Mouse (Mus musculus) neural tube, embryonic 12.5 days (tissue): ENCODE measurements around the gene Coq2. TPM values are rescaled to one million over a fixed set of nuclear protein-coding genes. Genes with fewer than 3 reads are reported as not detected.
A peak's percentile ranks its signal among the peaks of the same experiment; 100 is the strongest.

Experiments used
- ATAC-seq: fragments of 200-750 bp; cut with Nextera tagmentation; 2 replicates; pipeline ENCODE4 v1.8.0; 2017; ENCODE audit warnings: low read depth, mild to moderate bottlenecking, moderate TSS enrichment, moderate library complexity; ENCODE audit not compliant: low FRiP score
- H3K27ac ChIP-seq: fragments of 300-500 bp; sonication (generic); 2 replicates; pipeline ENCODE4 v1.5.1; 2016
- H3K27me3 ChIP-seq: fragments of 300-500 bp; sonication (generic); replicated peaks from 2 replicates; pipeline ENCODE4 v1.6.1; 2016; ENCODE audit warnings: mild to moderate bottlenecking
- H3K36me3 ChIP-seq: fragments of 300-500 bp; sonication (generic); 2 replicates; pipeline ENCODE4 v1.6.1; 2016; ENCODE audit warnings: mild to moderate bottlenecking
- H3K4me1 ChIP-seq: fragments of 300-500 bp; sonication (generic); 2 replicates; pipeline ENCODE4 v1.6.1; 2016
- H3K4me2 ChIP-seq: fragments of 300-500 bp; sonication (generic); replicated peaks from 2 replicates; pipeline ENCODE4 v1.6.1; 2016; ENCODE audit warnings: mild to moderate bottlenecking
- H3K4me3 ChIP-seq: fragments of 300-500 bp; sonication (generic); 2 replicates; pipeline ENCODE4 v1.5.1; 2016
- H3K9ac ChIP-seq: fragments of 300-500 bp; sonication (generic); 2 replicates; pipeline ENCODE4 v1.6.1; 2016; ENCODE audit warnings: mild to moderate bottlenecking
- H3K9me3 ChIP-seq: fragments of 300-500 bp; sonication (generic); 2 replicates; pipeline ENCODE4 v1.6.1; 2016; ENCODE audit warnings: mild to moderate bottlenecking
- whole genome bisulfite sequencing: fragments of 180-500 bp; shearing (Covaris S2); methylation state at CpG from one replicate; pipeline ENCODE4 v1.1.7; 2016; 5-methylcytosine and 5-hydroxymethylcytosine counted together
- polyA plus RNA-seq: library from polyadenylated mRNA; unstranded; fragments of >200 nt; fragmentation: Nextera tagmentation; extraction: Ambion mirVana; gene quantifications from 2 replicates; pipeline ENCODE4 v1.2.1, GENCODE M21; 2016

The Coq2 gene
- polyA plus RNA-seq, 1 experiment from 2014 or later: 47.5 TPM

GRCm38 (mm10) chr5:100685631-100686030 is 10.7 kb upstream of the Coq2 start:
- H3K9ac ChIP-seq: no peak overlapping the region
- H3K9me3 ChIP-seq: no peaks in the 10 kb centered on the region
- H3K4me3 ChIP-seq: no peak overlapping the region
- H3K27me3 ChIP-seq: no peaks in the 10 kb centered on the region
- no peak for ATAC-seq
- H3K4me1 ChIP-seq: no peaks in the 10 kb centered on the region
- WGBS: 73% methylated on average over 4 of the region's 4 CpGs
- H3K27ac ChIP-seq: no peak overlapping the region
- no peaks in the 10 kb centered on the region for H3K36me3 ChIP-seq
- H3K4me2 ChIP-seq: no peak overlapping the region

GRCm38 (mm10) chr5:100680542-100680933 is 5.6 kb upstream of the Coq2 start:
- ATAC-seq: no peak
- 73% methylated on average over 6 of the region's 6 CpGs for WGBS
- no peak overlapping the region for H3K9ac ChIP-seq
- no peaks in the 10 kb centered on the region for H3K4me1 ChIP-seq
- no peak overlapping the region for H3K27ac ChIP-seq
- no peaks in the 10 kb centered on the region for H3K27me3 ChIP-seq
- H3K4me3 ChIP-seq: no peak overlapping the region
- H3K36me3 ChIP-seq: no peaks in the 10 kb centered on the region
- H3K9me3 ChIP-seq: no peaks in the 10 kb centered on the region
- H3K4me2 ChIP-seq: no peak overlapping the region

- Histone ChIP-seq H3K4me1 (no peaks in the 10 kb centered on the region), H3K4me3 (no peak overlapping the region), H3K4me2 (no peak overlapping the region), H3K9ac (no peak overlapping the region), H3K9me3 (no peaks in the 10 kb centered on the region), H3K36me3 (no peaks in the 10 kb centered on the region), H3K27me3 (no peaks in the 10 kb centered on the region), H3K27ac (no peak overlapping the region)
- no peak for ATAC-seq
- 58% methylated on average over 18 of the region's 18 CpGs for WGBS
These were observed 5.1 kb upstream of the Coq2 start for GRCm38 (mm10) chr5:100679911-100680541.

GRCm38 (mm10) chr5:100673745-100674486 is 1.0 kb downstream of the Coq2 start:
- Histone ChIP-seq H3K27me3 (no peaks in the 10 kb centered on the region), H3K9ac (peak overlapping the region; percentile 93), H3K9me3 (no peaks in the 10 kb centered on the region), H3K4me1 (peaks cover 8% of the 10 kb centered on the region), H3K27ac (no peak overlapping the region), H3K4me2 (peak overlapping the region; percentile 79), H3K36me3 (no peaks in the 10 kb centered on the region; the same call in none of the 2 replicates), H3K4me3 (peak overlapping the region; percentile 82)
- under 1% methylated on average over 71 of the region's 71 CpGs for WGBS
- ATAC-seq: peak; percentile 94

- no peak overlapping the region for H3K4me2 ChIP-seq
- H3K27me3 ChIP-seq: no peaks in the 10 kb centered on the region
- H3K9me3 ChIP-seq: no peaks in the 10 kb centered on the region
- no peak for ATAC-seq
- peaks cover 5% of the 10 kb centered on the region for H3K36me3 ChIP-seq
- H3K27ac ChIP-seq: no peak overlapping the region
- no peak overlapping the region for H3K4me3 ChIP-seq
- peaks cover 8% of the 10 kb centered on the region for H3K4me1 ChIP-seq
- 82% methylated on average over 4 of the region's 4 CpGs for WGBS
- no peak overlapping the region for H3K9ac ChIP-seq
These were observed 2.5 kb downstream of the Coq2 start for GRCm38 (mm10) chr5:100672403-100672802.

- H3K4me1 ChIP-seq: peaks cover 8% of the 10 kb centered on the region
- 82% methylated on average over 3 of the region's 3 CpGs for WGBS
- ATAC-seq: no peak
- H3K4me3 ChIP-seq: no peak overlapping the region
- H3K9me3 ChIP-seq: no peaks in the 10 kb centered on the region
- no peak overlapping the region for H3K27ac ChIP-seq
- H3K27me3 ChIP-seq: no peaks in the 10 kb centered on the region
- no peak overlapping the region for H3K9ac ChIP-seq
- H3K36me3 ChIP-seq: peaks cover 9% of the 10 kb centered on the region
- no peak overlapping the region for H3K4me2 ChIP-seq
These were observed 3.0 kb downstream of the Coq2 start for GRCm38 (mm10) chr5:100671897-100672296.

GRCm38 (mm10) chr5:100671398-100671797 is 3.5 kb downstream of the Coq2 start:
- H3K9me3 ChIP-seq: no peaks in the 10 kb centered on the region
- ATAC-seq: no peak
- no peak overlapping the region for H3K4me3 ChIP-seq
- H3K36me3 ChIP-seq: peaks cover 11% of the 10 kb centered on the region
- no peak overlapping the region for H3K27ac ChIP-seq
- no peak overlapping the region for H3K9ac ChIP-seq
- H3K4me1 ChIP-seq: peaks cover 8% of the 10 kb centered on the region
- H3K4me2 ChIP-seq: no peak overlapping the region
- H3K27me3 ChIP-seq: no peaks in the 10 kb centered on the region
- WGBS: 26% methylated on average over 5 of the region's 5 CpGs

GRCm38 (mm10) chr5:100666965-100667364 is 8.0 kb downstream of the Coq2 start:
- Histone ChIP-seq H3K4me2 (no peak overlapping the region), H3K36me3 (peaks cover 35% of the 10 kb centered on the region), H3K27ac (no peak overlapping the region), H3K4me1 (no peaks in the 10 kb centered on the region), H3K4me3 (no peak overlapping the region), H3K27me3 (no peaks in the 10 kb centered on the region), H3K9me3 (no peaks in the 10 kb centered on the region), H3K9ac (no peak overlapping the region)
- WGBS: 93% methylated on average over 1 of the region's 1 CpGs
- no peak for ATAC-seq

GRCm38 (mm10) chr5:100663854-100664253 is 11.1 kb downstream of the Coq2 start:
- Histone ChIP-seq H3K4me1 (no peaks in the 10 kb centered on the region), H3K4me3 (no peak overlapping the region), H3K9ac (no peak overlapping the region), H3K27ac (no peak overlapping the region), H3K4me2 (no peak overlapping the region), H3K9me3 (no peaks in the 10 kb centered on the region), H3K27me3 (no peaks in the 10 kb centered on the region), H3K36me3 (peaks cover 54% of the 10 kb centered on the region)
- WGBS: 59% methylated on average over 5 of the region's 5 CpGs
- ATAC-seq: no peak

- Histone ChIP-seq H3K4me1 (no peaks in the 10 kb centered on the region), H3K9me3 (no peaks in the 10 kb centered on the region), H3K27ac (no peak overlapping the region), H3K27me3 (no peaks in the 10 kb centered on the region), H3K9ac (no peak overlapping the region), H3K36me3 (peaks cover 58% of the 10 kb centered on the region), H3K4me2 (no peak overlapping the region), H3K4me3 (no peak overlapping the region)
- no peak for ATAC-seq
- 95% methylated on average over 6 of the region's 6 CpGs for WGBS
These were observed 11.9 kb downstream of the Coq2 start for GRCm38 (mm10) chr5:100663011-100663410.

GRCm38 (mm10) chr5:100658460-100658859 is 16.5 kb downstream of the Coq2 start:
- Histone ChIP-seq H3K4me2 (no peak overlapping the region), H3K9me3 (no peaks in the 10 kb centered on the region), H3K27ac (no peak overlapping the region), H3K9ac (no peak overlapping the region), H3K4me3 (no peak overlapping the region), H3K27me3 (no peaks in the 10 kb centered on the region), H3K36me3 (peaks cover 66% of the 10 kb centered on the region), H3K4me1 (no peaks in the 10 kb centered on the region)
- 93% methylated on average over 6 of the region's 6 CpGs for WGBS
- no peak for ATAC-seq

- Histone ChIP-seq H3K4me3 (no peak overlapping the region), H3K27me3 (no peaks in the 10 kb centered on the region), H3K4me1 (no peaks in the 10 kb centered on the region), H3K36me3 (peaks cover 54% of the 10 kb centered on the region), H3K4me2 (no peak overlapping the region), H3K27ac (no peak overlapping the region), H3K9ac (no peak overlapping the region), H3K9me3 (no peaks in the 10 kb centered on the region)
- no peak for ATAC-seq
- WGBS: 86% methylated on average over 6 of the region's 6 CpGs
These were observed 18.6 kb downstream of the Coq2 start for GRCm38 (mm10) chr5:100656352-100656751.

GRCm38 (mm10) chr5:100652327-100652726 is 22.6 kb downstream of the Coq2 start:
- H3K4me3 ChIP-seq: no peak overlapping the region
- H3K4me2 ChIP-seq: no peak overlapping the region
- H3K9ac ChIP-seq: no peak overlapping the region
- WGBS: 86% methylated on average over 9 of the region's 9 CpGs
- H3K9me3 ChIP-seq: no peaks in the 10 kb centered on the region
- no peak for ATAC-seq
- no peaks in the 10 kb centered on the region for H3K4me1 ChIP-seq
- H3K27me3 ChIP-seq: no peaks in the 10 kb centered on the region
- no peak overlapping the region for H3K27ac ChIP-seq
- H3K36me3 ChIP-seq: peaks cover 26% of the 10 kb centered on the region
